In the genomic region with DNA sequence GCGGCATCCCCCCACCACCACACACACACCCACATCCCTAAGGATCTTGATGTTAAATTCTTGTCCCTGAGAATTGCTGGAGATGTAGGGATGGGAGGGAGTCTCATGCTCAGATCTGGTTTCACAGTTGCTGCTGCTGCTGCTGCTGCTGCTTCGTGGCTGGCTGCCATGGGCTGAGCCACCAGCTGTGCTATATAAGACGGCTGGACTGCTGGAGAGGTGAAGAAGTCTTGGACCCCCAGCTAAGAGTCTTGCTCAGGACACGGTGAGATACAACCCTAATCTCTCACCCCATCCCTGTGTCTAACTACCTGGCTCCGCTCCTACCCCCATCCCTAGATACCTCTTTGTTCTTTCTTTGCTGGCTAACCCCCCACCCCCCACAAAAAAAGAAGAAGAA, we compare ENCODE assay signal across 12 mouse cellular contexts. TPM values are rescaled to one million over a fixed set of nuclear protein-coding genes. Genes with fewer than 3 reads are reported as not detected.
DNase-seq lines count a peak whose midpoint lies in the region; ATAC-seq lines count a peak whose summit lies in the region.
"Had no signal": no experiment of that assay in that cellular context is flagged by ENCODE, and none has a peak within 500 bp of the region (broad histone marks: within the 10 kb centered on the region; RNA-seq: fewer than 3 reads in every experiment).

Gene Cilp, plus strand, starts transcription at position 222 of the 400 bp plus-strand sequence.

- peak; percentile 20 to 25 for DNase-seq in heart, postnatal 36 days
- DNase-seq in heart, embryonic 10.5 days (ENCODE audit: low spot score) = no peak
- DNase-seq in lung, postnatal 14 days = no peak
- DNase-seq in embryonic facial prominence, embryonic 14.5 days (ENCODE audit: low spot score) = peak; percentile 72
- DNase-seq in kidney, postnatal 4 days = peak; percentile 77 to 82
- DNase-seq in cerebellum, postnatal 10 days = no peak
- no peak for DNase-seq in cerebellum, adult 11-12 months
- DNase-seq: adrenal gland, postnatal 25 days; cerebellum, adult 18-20 months had no signal

- no peak within 1 kb of the TSS for H3K9ac ChIP-seq in lung, embryonic 16.5 days (ENCODE audit: low read length)
- no peak within 1 kb of the TSS for H3K9ac ChIP-seq in embryonic facial prominence, embryonic 14.5 days (ENCODE audit: low read depth, low read length)
- H3K9ac ChIP-seq: embryonic facial prominence, embryonic 15.5 days had no signal

- H3K4me2 ChIP-seq in lung, embryonic 16.5 days (ENCODE audit: low read depth, low read length) = no peak within 1 kb of the TSS
- H3K4me2 ChIP-seq in embryonic facial prominence, embryonic 14.5 days (ENCODE audit: low read depth, low read length) = no peak within 1 kb of the TSS
- H3K4me2 ChIP-seq: embryonic facial prominence, embryonic 15.5 days had no signal

- 53% methylated on average over 5 of the region's 5 CpGs for WGBS in heart, embryonic 10.5 days
- whole genome bisulfite sequencing in lung, embryonic 16.5 days = 47% methylated on average over 5 of the region's 5 CpGs
- WGBS in embryonic facial prominence, embryonic 14.5 days = 38% methylated on average over 5 of the region's 5 CpGs

- peaks cover 11% of the 10 kb centered on the region for H3K27me3 ChIP-seq in heart, embryonic 10.5 days (ENCODE audit: insufficient read depth, poor library complexity, severe bottlenecking)
- H3K27me3 ChIP-seq in lung, embryonic 16.5 days (ENCODE audit: control insufficient read depth, insufficient read depth, low read depth, low read length) = no peaks in the 10 kb centered on the region
- no peaks in the 10 kb centered on the region for H3K27me3 ChIP-seq in embryonic facial prominence, embryonic 14.5 days (replicated peaks; ENCODE audit: control insufficient read depth, insufficient read depth, low read length)
- H3K27me3 ChIP-seq: embryonic facial prominence, embryonic 15.5 days had no signal

- intact Hi-C loops in heart, postnatal 36 days (cut with DNase I) = no loop called here

- peak; percentile 61; the same call in 1 of the 2 replicates for ATAC-seq in lung, embryonic 16.5 days (ENCODE audit: low read depth)
- ATAC-seq in embryonic facial prominence, embryonic 14.5 days (ENCODE audit: low read depth) = peak; percentile 73; the same call in 1 of the 2 replicates

- no peaks in the 10 kb centered on the region for H3K4me1 ChIP-seq in heart, embryonic 10.5 days
- peaks cover 2% of the 10 kb centered on the region; the same call in 1 of the 2 replicates for H3K4me1 ChIP-seq in lung, embryonic 16.5 days (replicated peaks; ENCODE audit: control insufficient read depth, insufficient read depth, low read length)
- peaks cover 17% of the 10 kb centered on the region for H3K4me1 ChIP-seq in embryonic facial prominence, embryonic 14.5 days (ENCODE audit: control insufficient read depth, insufficient read depth, low read length)

- H3K4me3 ChIP-seq in heart, embryonic 10.5 days = no peak within 1 kb of the TSS
- no peak within 1 kb of the TSS for H3K4me3 ChIP-seq in lung, embryonic 16.5 days (ENCODE audit: low read length)
- H3K4me3 ChIP-seq in embryonic facial prominence, embryonic 14.5 days (ENCODE audit: low read depth, low read length) = no peak within 1 kb of the TSS
- H3K4me3 ChIP-seq: embryonic facial prominence, embryonic 15.5 days; heart, adult 2 months had no signal

- H3K36me3 ChIP-seq in heart, embryonic 10.5 days = no peaks in the 10 kb centered on the region
- no peaks in the 10 kb centered on the region for H3K36me3 ChIP-seq in lung, embryonic 16.5 days (ENCODE audit: control insufficient read depth, insufficient read depth, low read length)
- no peaks in the 10 kb centered on the region for H3K36me3 ChIP-seq in embryonic facial prominence, embryonic 14.5 days (ENCODE audit: control insufficient read depth, insufficient read depth, low read length)
- H3K36me3 ChIP-seq: embryonic facial prominence, embryonic 15.5 days had no signal

- H3K27ac ChIP-seq in heart, embryonic 10.5 days = no peak within 1 kb of the TSS
- no peak within 1 kb of the TSS for H3K27ac ChIP-seq in lung, embryonic 16.5 days (ENCODE audit: low read length)
- no peak within 1 kb of the TSS for H3K27ac ChIP-seq in embryonic facial prominence, embryonic 14.5 days (replicated peaks; ENCODE audit: low read depth, low read length)
- H3K27ac ChIP-seq: embryonic facial prominence, embryonic 15.5 days; heart, adult 2 months had no signal

- no peaks in the 10 kb centered on the region for H3K9me3 ChIP-seq in heart, embryonic 10.5 days
- no peaks in the 10 kb centered on the region for H3K9me3 ChIP-seq in lung, embryonic 16.5 days (ENCODE audit: control insufficient read depth, low read length)
- H3K9me3 ChIP-seq in embryonic facial prominence, embryonic 14.5 days (ENCODE audit: control insufficient read depth, low read length) = no peaks in the 10 kb centered on the region
- H3K9me3 ChIP-seq: embryonic facial prominence, embryonic 15.5 days had no signal

RNA-seq across cellular contexts. Expression of gene Cilp, which starts in this region (rescaled TPM):
- total RNA-seq in heart, postnatal 36 days (2021) = 1 to 10 TPM; 3.9 to 5.6 TPM
- not detected in 2 replicates for polyA plus RNA-seq in heart, embryonic 10.5 days (2016; fragmentation: Nextera tagmentation; extraction: Ambion mirVana)
- 0.19 and 0.35 TPM in 2 replicates for polyA plus RNA-seq in lung, embryonic 16.5 days (2015; fragmentation: Nextera tagmentation; extraction: Ambion mirVana)
- polyA plus RNA-seq in embryonic facial prominence, embryonic 14.5 days (2014; fragmentation: Nextera tagmentation; extraction: Ambion mirVana) = 9.7 and 10.7 TPM in 2 replicates

Comparison
In these comparisons a context has a peak if more than half of its experiments do, and no peak if none do; other contexts are left out.
1. DNase-seq: peak in heart, postnatal 36 days (2 of 2), embryonic facial prominence, embryonic 14.5 days (single experiment) and kidney, postnatal 4 days (2 of 2); none in heart, embryonic 10.5 days (single experiment), lung, postnatal 14 days (single experiment), cerebellum, postnatal 10 days (0 of 2) and cerebellum, adult 11-12 months (single experiment).
2. Peak in ATAC-seq in lung, embryonic 16.5 days; RNA of the gene not detected or under 1 TPM.